Mouse (Mus musculus) CD8-positive naive resting alpha-beta T cell, adult 2 months (primary cell): ENCODE data around the gene Gpr162.
A peak's percentile ranks its signal among the peaks of the same experiment; 100 is the strongest.

Experiments
- DNase-seq, 2 experiments: peaks; one replicate each; pipeline ENCODE4 v3.0.0; 2022; ENCODE audit warnings: low read depth in 2 of 2, low spot score in 2 of 2

Gpr162 gene

GRCm38 (mm10) chr6:124883351-124883750 lies 19.6 kb upstream of the Gpr162 start:
- no peak for DNase-seq

GRCm38 (mm10) chr6:124881821-124882220 lies 18.0 kb upstream of the Gpr162 start:
- no peak for DNase-seq

- no peak for DNase-seq
Observed at GRCm38 (mm10) chr6:124879390-124879789, 15.6 kb upstream of the Gpr162 start.

GRCm38 (mm10) chr6:124874348-124874747 lies 10.6 kb upstream of the Gpr162 start:
- DNase-seq: no peak

- no peak for DNase-seq
Observed at GRCm38 (mm10) chr6:124866560-124866959, 2.8 kb upstream of the Gpr162 start.

- no peak for DNase-seq
Observed at GRCm38 (mm10) chr6:124865766-124866362, 2.1 kb upstream of the Gpr162 start.

- no peak for DNase-seq
Observed at GRCm38 (mm10) chr6:124863125-124863657, 592 bp downstream of the Gpr162 start.

- no peak for DNase-seq
Observed at GRCm38 (mm10) chr6:124862406-124863124, 1.2 kb downstream of the Gpr162 start.

- no peak for DNase-seq
Observed at GRCm38 (mm10) chr6:124861802-124862201, 2.0 kb downstream of the Gpr162 start.

GRCm38 (mm10) chr6:124861266-124861665 lies 2.5 kb downstream of the Gpr162 start:
- no peak for DNase-seq

- DNase-seq: no peak
Observed at GRCm38 (mm10) chr6:124860511-124860910, 3.3 kb downstream of the Gpr162 start.

- peak; percentile 81 to 88 for DNase-seq
Observed at GRCm38 (mm10) chr6:124859725-124860124, 4.1 kb downstream of the Gpr162 start.

- no peak for DNase-seq
Observed at GRCm38 (mm10) chr6:124858561-124859318, 5.0 kb downstream of the Gpr162 start.

- DNase-seq: no peak
Observed at GRCm38 (mm10) chr6:124857840-124858530, 5.8 kb downstream of the Gpr162 start.

- peak; percentile 54 to 55 for DNase-seq
Observed at GRCm38 (mm10) chr6:124856916-124857839, 6.6 kb downstream of the Gpr162 start, which contains the start of gene P3h3. TSS of gene P3h3 (minus strand) at chr6:124857752.

GRCm38 (mm10) chr6:124856321-124856720 lies 7.5 kb downstream of the Gpr162 start:
- no peak for DNase-seq

GRCm38 (mm10) chr6:124854647-124855046 lies 9.1 kb downstream of the Gpr162 start:
- no peak for DNase-seq

- DNase-seq: no peak
Observed at GRCm38 (mm10) chr6:124850535-124850934, 13.2 kb downstream of the Gpr162 start.

GRCm38 (mm10) chr6:124847305-124847704 lies 16.5 kb downstream of the Gpr162 start:
- DNase-seq: peak; percentile 92 to 97
